Mouse (Mus musculus): ENCODE data around the gene Tmem245. TPM values are rescaled to one million over a fixed set of nuclear protein-coding genes. Genes with fewer than 3 reads are reported as not detected.

The Tmem245 gene
- polyA plus RNA-seq, 1 experiment = 4.4 TPM

DNA sequence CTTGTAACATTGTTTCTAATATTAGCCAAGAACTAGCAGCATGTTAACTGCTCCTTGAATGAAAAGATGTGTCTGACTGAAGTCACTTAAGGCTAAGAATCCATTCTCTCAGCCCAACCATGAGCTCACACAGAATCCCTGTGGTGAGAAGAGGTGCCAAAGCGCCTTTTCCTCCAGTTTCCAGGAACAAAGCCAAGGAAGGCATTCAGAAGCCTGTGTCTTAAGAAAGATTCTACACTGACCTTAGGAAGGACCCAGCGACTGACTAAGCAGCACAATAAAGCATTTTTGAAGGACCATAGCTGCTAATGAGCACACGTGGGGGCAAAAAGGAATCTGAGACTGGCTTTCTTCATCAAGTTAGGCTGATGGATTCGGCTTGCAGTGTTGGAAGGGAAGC is 81.3 kb downstream of the Tmem245 start:
- H3K36me3 ChIP-seq (ENCODE audit: control insufficient read depth, insufficient read depth) = no peaks in the 10 kb centered on the region
- no peaks in the 10 kb centered on the region for H3K27me3 ChIP-seq (ENCODE audit: control insufficient read depth, insufficient read depth, insufficient read length)
- no peak overlapping the region for H3K4me3 ChIP-seq
- TF ChIP-seq MYOD1 (IDR thresholded peaks at IDR 0.05; ENCODE audit: control insufficient read depth in 1 of 3, insufficient read length in 2 of 3, low read depth in 2 of 3) = no peak
- TF ChIP-seq TCF12 (IDR thresholded peaks at IDR 0.05; ENCODE audit: insufficient read depth, poor library complexity, severe bottlenecking) = no peak
- TF ChIP-seq MYOG (IDR thresholded peaks at IDR 0.05; ENCODE audit: control insufficient read depth in 1 of 3, insufficient read depth in 1 of 3, insufficient read length in 2 of 3, low read depth in 2 of 3) = no peak
- TF ChIP-seq TCF3 (IDR thresholded peaks at IDR 0.05; ENCODE audit: insufficient read length, low read depth) = no peak
- TF ChIP-seq CEBPB (IDR thresholded peaks at IDR 0.05; ENCODE audit: insufficient read depth, poor library complexity, severe bottlenecking) = no peak
- no peak overlapping the region for H3ac ChIP-seq (ENCODE audit: control insufficient read depth, insufficient read length)
- H3K79me2 ChIP-seq (ENCODE audit: control insufficient read depth, insufficient read depth) = no peaks in the 10 kb centered on the region
- H3K4me2 ChIP-seq (ENCODE audit: low read depth) = no peak overlapping the region

DNA sequence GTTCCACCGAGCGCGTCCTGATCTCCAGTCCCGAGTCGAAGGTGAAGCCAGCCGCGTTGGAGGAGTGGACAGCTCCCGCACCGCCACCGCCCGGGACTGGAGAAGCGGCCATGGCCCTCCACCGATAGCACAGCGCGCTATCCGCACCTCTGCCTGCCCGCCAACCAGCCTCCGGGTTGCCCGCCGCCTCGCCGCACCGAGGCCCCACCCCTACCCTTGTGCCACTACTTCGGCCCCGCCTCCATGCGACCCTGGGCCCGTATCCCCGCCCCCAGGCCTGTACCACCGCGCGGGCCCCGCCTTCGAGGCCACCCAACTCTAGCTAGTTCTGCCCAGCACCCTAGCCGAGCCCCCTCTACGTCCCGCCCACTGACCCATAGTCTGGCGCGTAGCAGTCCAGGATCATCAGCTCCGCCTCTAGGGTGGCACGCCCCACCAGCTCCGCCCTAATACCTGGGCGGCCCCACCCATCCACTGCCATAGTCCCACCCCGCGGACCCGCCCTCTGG is 82.2 kb downstream of the Tmem245 start, which contains the start of gene Ctnnal1:
Gene Ctnnal1 (minus strand): TSS at position 186 of the 509 bp plus-strand sequence.
- no peaks in the 10 kb centered on the region for H3K27me3 ChIP-seq (ENCODE audit: control insufficient read depth, insufficient read depth, insufficient read length)
- peak within 1 kb of the TSS; percentile 32 for H3K4me3 ChIP-seq
- peak within 1 kb of the TSS; percentile 30 for H3ac ChIP-seq (ENCODE audit: control insufficient read depth, insufficient read length)
- peak within 1 kb of the TSS; percentile 92 for H3K4me2 ChIP-seq (ENCODE audit: low read depth)
- no peaks in the 10 kb centered on the region for H3K36me3 ChIP-seq (ENCODE audit: control insufficient read depth, insufficient read depth)
- TF ChIP-seq TCF3 (IDR thresholded peaks at IDR 0.05; ENCODE audit: insufficient read length, low read depth) (no peak), POLR2A (IDR thresholded peaks at IDR 0.05; ENCODE audit: insufficient read length, low read depth) (peak; percentile 81), E2F4 (IDR thresholded peaks at IDR 0.05; ENCODE audit: insufficient read depth) (no peak), REST (IDR thresholded peaks at IDR 0.05; ENCODE audit: insufficient read depth, insufficient read length) (peak; percentile 63), CEBPB (IDR thresholded peaks at IDR 0.05; ENCODE audit: insufficient read depth, poor library complexity, severe bottlenecking) (no peak), MAX (IDR thresholded peaks at IDR 0.05; ENCODE audit: low read depth) (no peak), POLR2AphosphoS2 (IDR thresholded peaks at IDR 0.05; ENCODE audit: insufficient read length, low read depth) (peak; percentile 83)
- H3K79me2 ChIP-seq (ENCODE audit: control insufficient read depth, insufficient read depth) = no peaks in the 10 kb centered on the region

DNA sequence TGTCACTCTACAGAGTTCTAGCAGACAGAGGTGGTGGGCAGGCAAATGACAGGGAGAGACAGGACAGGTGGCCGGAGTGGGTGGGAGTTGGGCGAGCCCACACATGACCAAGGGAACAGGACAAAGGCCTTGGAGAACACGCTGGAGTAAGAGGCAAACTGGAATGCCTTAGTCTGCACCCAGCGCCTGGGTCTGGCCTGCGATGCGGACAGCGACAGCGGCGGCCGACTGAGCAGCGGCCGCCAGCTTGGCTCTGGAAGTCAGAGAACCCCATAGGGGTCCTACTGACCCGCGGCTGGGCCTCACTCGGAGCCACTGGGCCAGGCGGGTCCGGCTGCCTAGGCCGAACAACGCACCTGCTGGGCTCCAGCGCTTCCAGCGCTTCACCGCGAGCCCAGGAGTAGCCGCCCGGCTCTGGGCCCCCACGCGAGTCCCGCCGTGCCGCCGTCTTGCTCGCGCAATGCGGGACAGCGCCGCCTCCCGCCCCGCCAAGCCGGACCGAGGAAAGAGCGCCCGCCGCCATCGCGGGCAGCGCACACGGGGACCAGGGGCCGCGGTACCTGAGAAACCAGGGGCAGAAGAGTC is 82.7 kb downstream of the Tmem245 start:
- peak; percentile 28 for TF ChIP-seq REST (IDR thresholded peaks at IDR 0.05; ENCODE audit: insufficient read depth, insufficient read length)
- TF ChIP-seq TCF3 (IDR thresholded peaks at IDR 0.05; ENCODE audit: insufficient read length, low read depth) = no peak
- peak in 1 of 3 experiments; percentile 54 for TF ChIP-seq MYOD1 (IDR thresholded peaks at IDR 0.05; ENCODE audit: control insufficient read depth in 1 of 3, insufficient read length in 2 of 3, low read depth in 2 of 3)
- no peak for TF ChIP-seq POLR2A (IDR thresholded peaks at IDR 0.05; ENCODE audit: insufficient read length, low read depth)
- Histone ChIP-seq H3K79me2 (ENCODE audit: control insufficient read depth, insufficient read depth) (no peaks in the 10 kb centered on the region), H3ac (ENCODE audit: control insufficient read depth, insufficient read length) (peak overlapping the region; percentile 30), H3K36me3 (ENCODE audit: control insufficient read depth, insufficient read depth) (no peaks in the 10 kb centered on the region), H3K4me2 (ENCODE audit: low read depth) (peak overlapping the region; percentile 92), H3K27me3 (ENCODE audit: control insufficient read depth, insufficient read depth, insufficient read length) (no peaks in the 10 kb centered on the region), H3K4me3 (peak overlapping the region; percentile 32)

- no peak for TF ChIP-seq POLR2AphosphoS2 (IDR thresholded peaks at IDR 0.05; ENCODE audit: insufficient read length, low read depth)
- no peak for TF ChIP-seq USF1 (IDR thresholded peaks at IDR 0.05; ENCODE audit: low read depth)
- TF ChIP-seq TCF3 (IDR thresholded peaks at IDR 0.05; ENCODE audit: insufficient read length, low read depth) = no peak
- TF ChIP-seq CEBPB (IDR thresholded peaks at IDR 0.05; ENCODE audit: insufficient read depth, poor library complexity, severe bottlenecking) = no peak
- TF ChIP-seq MAX (IDR thresholded peaks at IDR 0.05; ENCODE audit: low read depth) = no peak
- TF ChIP-seq TCF12 (IDR thresholded peaks at IDR 0.05; ENCODE audit: insufficient read depth, poor library complexity, severe bottlenecking) = no peak
- no peak for TF ChIP-seq REST (IDR thresholded peaks at IDR 0.05; ENCODE audit: insufficient read depth, insufficient read length)
- TF ChIP-seq POLR2A (IDR thresholded peaks at IDR 0.05; ENCODE audit: insufficient read length, low read depth) = no peak
- no peak for TF ChIP-seq MYOD1 (IDR thresholded peaks at IDR 0.05; ENCODE audit: control insufficient read depth in 1 of 3, insufficient read length in 2 of 3, low read depth in 2 of 3)
- TF ChIP-seq MYOG (IDR thresholded peaks at IDR 0.05; ENCODE audit: control insufficient read depth in 1 of 3, insufficient read depth in 1 of 3, insufficient read length in 2 of 3, low read depth in 2 of 3) = no peak
- no peak for TF ChIP-seq SRF (IDR thresholded peaks at IDR 0.05; ENCODE audit: control insufficient read depth, insufficient read length, low read depth)
- TF ChIP-seq E2F4 (IDR thresholded peaks at IDR 0.05; ENCODE audit: insufficient read depth) = no peak
- Histone ChIP-seq H3K27me3 (ENCODE audit: control insufficient read depth, insufficient read depth, insufficient read length) (no peaks in the 10 kb centered on the region), H3K4me2 (ENCODE audit: low read depth) (peak overlapping the region; percentile 92), H3K36me3 (ENCODE audit: control insufficient read depth, insufficient read depth) (no peaks in the 10 kb centered on the region), H3K79me2 (ENCODE audit: control insufficient read depth, insufficient read depth) (no peaks in the 10 kb centered on the region), H3ac (ENCODE audit: control insufficient read depth, insufficient read length) (peak overlapping the region; percentile 30), H3K4me3 (peak overlapping the region; percentile 32)
These were observed 83.2 kb downstream of the Tmem245 start for GRCm38 (mm10) chr4:56864016-56864415.

GRCm38 (mm10) chr4:56861551-56861950 is 85.7 kb downstream of the Tmem245 start:
- Histone ChIP-seq H3K4me2 (ENCODE audit: low read depth) (no peak overlapping the region), H3K79me2 (ENCODE audit: control insufficient read depth, insufficient read depth) (no peaks in the 10 kb centered on the region)
- TF ChIP-seq MYOG (IDR thresholded peaks at IDR 0.05; ENCODE audit: control insufficient read depth in 1 of 3, insufficient read depth in 1 of 3, insufficient read length in 2 of 3, low read depth in 2 of 3) = no peak
- TF ChIP-seq TCF12 (IDR thresholded peaks at IDR 0.05; ENCODE audit: insufficient read depth, poor library complexity, severe bottlenecking) = no peak
- TF ChIP-seq E2F4 (IDR thresholded peaks at IDR 0.05; ENCODE audit: insufficient read depth) = no peak
- TF ChIP-seq TCF3 (IDR thresholded peaks at IDR 0.05; ENCODE audit: insufficient read length, low read depth) = no peak
- no peak for TF ChIP-seq MAX (IDR thresholded peaks at IDR 0.05; ENCODE audit: low read depth)
- no peak for TF ChIP-seq REST (IDR thresholded peaks at IDR 0.05; ENCODE audit: insufficient read depth, insufficient read length)
- TF ChIP-seq POLR2AphosphoS2 (IDR thresholded peaks at IDR 0.05; ENCODE audit: insufficient read length, low read depth) = no peak
- no peak for TF ChIP-seq MYOD1 (IDR thresholded peaks at IDR 0.05; ENCODE audit: control insufficient read depth in 1 of 3, insufficient read length in 2 of 3, low read depth in 2 of 3)

More at GRCm38 (mm10) chr4:56861551-56861950, 85.7 kb downstream of the Tmem245 start:
- Histone ChIP-seq H3K27me3 (ENCODE audit: control insufficient read depth, insufficient read depth, insufficient read length) (no peaks in the 10 kb centered on the region), H3ac (ENCODE audit: control insufficient read depth, insufficient read length) (no peak overlapping the region), H3K36me3 (ENCODE audit: control insufficient read depth, insufficient read depth) (no peaks in the 10 kb centered on the region), H3K4me3 (no peak overlapping the region)

Measured in myocyte (in vitro differentiated cells).